Mouse (Mus musculus): ENCODE measurements around the gene Ptbp2.

Gene Ptbp2

GRCm38 (mm10) chr3:119784366-119784765, at the start of gene Ptbp2:
Ptbp2 (minus strand) TSS chr3:119784466.
- DNase-seq, result no peak

GRCm38 (mm10) chr3:119814678-119815077, 30.4 kb upstream of the Ptbp2 start:
- DNase-seq, result no peak

- no peak for DNase-seq
Observed at GRCm38 (mm10) chr3:119806123-119806522, 21.9 kb upstream of the Ptbp2 start.

GRCm38 (mm10) chr3:119794677-119795365, 10.6 kb upstream of the Ptbp2 start:
- DNase-seq, result no peak

GRCm38 (mm10) chr3:119782946-119783701, 1.1 kb downstream of the Ptbp2 start:
- DNase-seq, result peak; percentile 87 to 90

GRCm38 (mm10) chr3:119782022-119782945, 2.0 kb downstream of the Ptbp2 start:
- peak; percentile 64 to 66 for DNase-seq

GRCm38 (mm10) chr3:119780876-119781275, 3.4 kb downstream of the Ptbp2 start:
- no peak for DNase-seq

- DNase-seq, result no peak
Observed at GRCm38 (mm10) chr3:119779261-119779660, 5.0 kb downstream of the Ptbp2 start.

GRCm38 (mm10) chr3:119778431-119778830, 5.8 kb downstream of the Ptbp2 start:
- DNase-seq, result no peak

GRCm38 (mm10) chr3:119776129-119776528, 8.1 kb downstream of the Ptbp2 start:
- DNase-seq, result no peak

GRCm38 (mm10) chr3:119772789-119773188, 11.5 kb downstream of the Ptbp2 start:
- DNase-seq, result no peak

GRCm38 (mm10) chr3:119763772-119764171, 20.5 kb downstream of the Ptbp2 start:
- DNase-seq, result no peak

- DNase-seq, result no peak
Observed at GRCm38 (mm10) chr3:119761732-119762131, 22.5 kb downstream of the Ptbp2 start.

GRCm38 (mm10) chr3:119753791-119754190, 30.5 kb downstream of the Ptbp2 start:
- no peak for DNase-seq

GRCm38 (mm10) chr3:119749551-119750249, 34.6 kb downstream of the Ptbp2 start:
- DNase-seq, result no peak

- no peak for DNase-seq
Observed at GRCm38 (mm10) chr3:119749140-119749539, 35.1 kb downstream of the Ptbp2 start.

- DNase-seq, result no peak
Observed at GRCm38 (mm10) chr3:119746656-119747055, 37.6 kb downstream of the Ptbp2 start.

GRCm38 (mm10) chr3:119745801-119746200, 38.5 kb downstream of the Ptbp2 start:
- no peak for DNase-seq

GRCm38 (mm10) chr3:119729863-119730262, 54.4 kb downstream of the Ptbp2 start:
- DNase-seq, result no peak

- peak; percentile 1 to 5 for DNase-seq
Observed at GRCm38 (mm10) chr3:119712066-119712465, 72.2 kb downstream of the Ptbp2 start.

- DNase-seq, result no peak
Observed at GRCm38 (mm10) chr3:119711503-119711902, 72.8 kb downstream of the Ptbp2 start.

- DNase-seq, result no peak
Observed at GRCm38 (mm10) chr3:119701467-119701866, 82.8 kb downstream of the Ptbp2 start.
